Mouse (Mus musculus) skeletal muscle tissue, postnatal 0 days (tissue): ENCODE data around the gene Sod2. TPM values are rescaled to one million over a fixed set of nuclear protein-coding genes. Genes with fewer than 3 reads are reported as not detected.

ENCODE experiments used
- polyA plus RNA-seq: library from polyadenylated mRNA; unstranded; fragments of >200 nt; fragmentation: Nextera tagmentation; extraction: Ambion mirVana; gene quantifications from 2 replicates; pipeline ENCODE4 v1.2.1, GENCODE M21; 2015

Sod2 gene
- 390 and 446 TPM in 2 replicates for polyA plus RNA-seq

GRCm38 (mm10) chr17:13006546-13006945 is at the start of gene Sod2:
Gene Sod2, plus strand, starts transcription at chr17:13006846.

GRCm38 (mm10) chr17:12960331-12960873 is 46.2 kb upstream of the Sod2 start, which contains the start of gene Acat2:
Gene Acat2, minus strand, starts transcription at chr17:12960747.

DNA sequence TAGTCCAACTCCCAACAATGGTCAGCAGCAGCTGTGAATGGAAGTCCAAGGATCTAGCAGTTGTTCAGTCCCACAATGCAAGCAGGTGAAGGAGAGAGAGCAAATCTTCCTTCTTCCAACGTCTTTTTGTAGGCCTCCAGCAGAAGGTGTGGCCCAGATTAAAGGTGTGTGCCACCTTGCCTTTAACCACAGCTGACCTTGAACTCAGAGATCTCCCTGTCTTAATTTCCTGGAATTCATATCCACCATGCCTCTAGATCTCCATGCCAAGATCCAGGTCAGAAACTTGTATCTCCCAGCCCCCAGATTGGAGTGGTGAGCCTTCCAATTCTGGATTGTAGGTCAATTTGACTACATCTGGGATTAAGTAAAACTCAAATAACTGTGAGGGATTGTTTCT is 12.6 kb upstream of the Sod2 start, which contains the start of gene Wtap:
TSS of gene Wtap (minus strand) at position 101 of the 400 bp plus-strand sequence.

DNA sequence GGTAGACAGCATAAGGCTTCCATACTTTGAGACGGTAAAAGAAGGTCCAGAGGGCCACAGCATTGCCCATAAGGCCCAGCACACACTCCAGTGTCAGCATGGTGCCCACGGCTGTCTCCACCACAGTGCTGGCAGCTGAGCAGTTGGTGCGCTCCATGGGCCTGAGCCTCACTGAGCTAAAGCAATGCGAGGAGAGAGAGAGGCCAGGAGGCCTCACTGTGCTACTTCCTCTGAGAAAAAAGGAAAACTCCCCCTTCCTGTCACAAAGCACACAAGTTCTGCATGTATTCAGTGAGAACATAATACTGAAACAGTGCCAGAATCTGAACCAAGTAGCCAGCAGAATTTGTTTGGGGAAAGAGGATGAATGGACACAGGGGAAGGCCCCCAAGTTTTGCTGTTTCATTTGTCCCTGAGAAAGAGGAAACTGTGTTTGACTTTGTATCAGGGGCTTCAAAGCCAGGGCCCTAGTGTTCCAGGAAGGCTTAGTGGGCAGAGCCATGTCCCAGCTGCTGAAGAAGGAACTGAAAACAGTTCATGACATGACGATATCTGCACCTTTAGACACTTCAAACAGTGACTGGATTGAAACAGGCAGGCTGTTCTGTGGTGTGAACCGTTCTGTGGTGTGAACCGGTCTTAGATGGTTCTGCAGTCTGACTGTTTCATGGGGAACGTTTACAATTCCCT is 45.6 kb downstream of the Sod2 start, which contains the start of gene Gpr31b:
TSS of gene Gpr31b (minus strand) at position 173 of the 690 bp plus-strand sequence.

GRCm38 (mm10) chr17:13060804-13061203 is 54.2 kb downstream of the Sod2 start, which contains the start of gene Tcp10b:
Gene Tcp10b, plus strand, starts transcription at chr17:13061104.

Other genes starting within 250 kb of the Sod2 start
- 28.6 and 35.2 TPM in 2 replicates for gene Igf2r, start 237.2 kb upstream of the Sod2 start, polyA plus RNA-seq
- gene Mas1, start 138.7 kb upstream of the Sod2 start, polyA plus RNA-seq: 0.62 and 0.89 TPM in 2 replicates
- gene Mrgprh, start 130.8 kb upstream of the Sod2 start, polyA plus RNA-seq: 0.94 and 1.3 TPM in 2 replicates
- gene Pnldc1, start 96.6 kb upstream of the Sod2 start, polyA plus RNA-seq: 0.24 and 0.65 TPM in 2 replicates
- gene Tcp1, start 91.1 kb upstream of the Sod2 start, polyA plus RNA-seq: 256 and 272 TPM in 2 replicates
- gene Mrpl18, start 90.5 kb upstream of the Sod2 start, polyA plus RNA-seq: 169 and 177 TPM in 2 replicates
- 0.24 and 1.1 TPM in 2 replicates for gene Acat3, start 66.2 kb upstream of the Sod2 start, polyA plus RNA-seq
- 12.1 and 27.7 TPM in 2 replicates for gene Acat2, start 46.1 kb upstream of the Sod2 start, polyA plus RNA-seq
- gene Wtap, start 12.7 kb upstream of the Sod2 start, polyA plus RNA-seq: 67.0 and 70.1 TPM in 2 replicates
- gene Gpr31b, start 45.5 kb downstream of the Sod2 start, polyA plus RNA-seq: not detected in 2 replicates
- 0.07 and 0.09 TPM in 2 replicates for gene Tcp10b, start 54.3 kb downstream of the Sod2 start, polyA plus RNA-seq
- 0.13 TPM in 1 of 2 replicates, not detected in the other for gene Unc93a, start 125.0 kb downstream of the Sod2 start, polyA plus RNA-seq
- gene Smok2a, start 214.3 kb downstream of the Sod2 start, polyA plus RNA-seq: not detected in 2 replicates
- not detected in 2 replicates for gene Smok2b, start 223.4 kb downstream of the Sod2 start, polyA plus RNA-seq